18 mouse cellular contexts compared by ENCODE assay signal in the genomic region with DNA sequence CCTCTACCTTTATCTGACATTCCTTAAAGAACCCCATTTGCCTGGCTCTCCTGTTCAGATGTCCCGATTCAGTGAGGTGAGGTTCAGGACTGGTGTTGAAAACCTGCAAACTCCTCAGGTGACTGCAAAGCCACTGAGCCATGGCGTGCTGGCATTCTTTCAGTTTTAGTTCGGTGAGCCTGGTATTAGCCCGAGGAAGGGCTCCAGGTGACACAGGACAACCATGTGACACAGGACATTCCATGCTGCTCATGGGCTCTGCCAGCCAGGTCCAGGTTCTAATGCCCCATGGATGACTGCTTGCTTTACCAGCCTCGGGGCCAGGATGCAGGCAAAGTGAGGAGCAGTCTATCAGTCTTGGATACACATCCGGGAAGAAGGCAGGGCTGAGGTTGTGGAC. TPM values are rescaled to one million over a fixed set of nuclear protein-coding genes. Genes with fewer than 3 reads are reported as not detected.
DNase-seq lines count a peak whose midpoint lies in the region; ATAC-seq and TF ChIP-seq lines count a peak whose summit lies in the region.
"Had no signal": no experiment of that assay in that cellular context is flagged by ENCODE, and none has a peak within 500 bp of the region (broad histone marks: within the 10 kb centered on the region; RNA-seq: fewer than 3 reads in every experiment).

No protein-coding gene starts in this region.

- DNase-seq in kidney, adult 18-20 months = peak; percentile 76
- peak; percentile 79 to 89 for DNase-seq in kidney, postnatal 25 days
- DNase-seq in hindbrain, postnatal 0 days (ENCODE audit: low spot score) = no peak
- no peak for DNase-seq in layer of hippocampus, postnatal 25 days (ENCODE audit: extremely low spot score in 1 of 2, low spot score in 1 of 2)
- DNase-seq: adrenal gland, postnatal 25 days; cerebellum, postnatal 36 days had no signal

- no peak for TF ChIP-seq CTCF in hindbrain, postnatal 0 days (IDR thresholded peaks at IDR 0.05; ENCODE audit: low read depth)

- H3K36me3 ChIP-seq in heart, embryonic 11.5 days (ENCODE audit: control insufficient read depth, insufficient read depth, low read length) = no peaks in the 10 kb centered on the region; the same call in 1 of the 2 replicates
- no peaks in the 10 kb centered on the region for H3K36me3 ChIP-seq in heart, embryonic 12.5 days
- H3K36me3 ChIP-seq in liver, embryonic 15.5 days (replicated peaks) = peaks cover 30% of the 10 kb centered on the region
- no peaks in the 10 kb centered on the region for H3K36me3 ChIP-seq in hindbrain, postnatal 0 days (ENCODE audit: insufficient read depth, low read length)
- H3K36me3 ChIP-seq: neural tube, embryonic 15.5 days had no signal

- no peaks in the 10 kb centered on the region for H3K9me3 ChIP-seq in heart, embryonic 11.5 days (replicated peaks; ENCODE audit: control insufficient read depth, low read length)
- no peaks in the 10 kb centered on the region for H3K9me3 ChIP-seq in heart, embryonic 12.5 days (replicated peaks)
- no peaks in the 10 kb centered on the region for H3K9me3 ChIP-seq in liver, embryonic 15.5 days (replicated peaks)
- H3K9me3 ChIP-seq in hindbrain, postnatal 0 days (ENCODE audit: low read length) = no peaks in the 10 kb centered on the region
- H3K9me3 ChIP-seq: limb, embryonic 15.5 days; neural tube, embryonic 15.5 days had no signal

- H3K4me1 ChIP-seq in heart, embryonic 11.5 days (ENCODE audit: control insufficient read depth, insufficient read depth, low read length) = peaks cover 75% of the 10 kb centered on the region
- H3K4me1 ChIP-seq in heart, embryonic 12.5 days (replicated peaks) = peaks cover 84% of the 10 kb centered on the region
- peaks cover 99% of the 10 kb centered on the region for H3K4me1 ChIP-seq in liver, embryonic 15.5 days (replicated peaks)
- no peaks in the 10 kb centered on the region for H3K4me1 ChIP-seq in hindbrain, postnatal 0 days (ENCODE audit: insufficient read depth, low read length)

- no peak overlapping the region for H3K9ac ChIP-seq in heart, embryonic 11.5 days (ENCODE audit: low read depth, low read length)
- no peak overlapping the region for H3K9ac ChIP-seq in heart, embryonic 12.5 days
- H3K9ac ChIP-seq in liver, embryonic 15.5 days = no peak overlapping the region
- H3K9ac ChIP-seq in hindbrain, postnatal 0 days (replicated peaks; ENCODE audit: low read length) = no peak overlapping the region
- H3K9ac ChIP-seq: limb, embryonic 15.5 days; neural tube, embryonic 15.5 days had no signal

- ATAC-seq in heart, embryonic 11.5 days (replicated peaks; ENCODE audit: insufficient number of reproducible peaks, low FRiP score, low TSS enrichment) = no peak
- ATAC-seq in heart, embryonic 12.5 days (ENCODE audit: insufficient number of reproducible peaks, low FRiP score) = no peak
- no peak for ATAC-seq in liver, embryonic 15.5 days (ENCODE audit: insufficient read depth)
- no peak for ATAC-seq in megakaryocyte, adult 5-6 weeks (ENCODE audit: poor library complexity, severe bottlenecking)
- no peak for ATAC-seq in hindbrain, postnatal 0 days
- ATAC-seq: forebrain, embryonic 14.5 days had no signal

- H3K27me3 ChIP-seq in heart, embryonic 11.5 days (ENCODE audit: control insufficient read depth, insufficient read depth, low read length) = no peaks in the 10 kb centered on the region
- no peaks in the 10 kb centered on the region for H3K27me3 ChIP-seq in heart, embryonic 12.5 days (replicated peaks)
- no peaks in the 10 kb centered on the region for H3K27me3 ChIP-seq in liver, embryonic 15.5 days
- H3K27me3 ChIP-seq in hindbrain, postnatal 0 days (ENCODE audit: insufficient read depth, low read length) = peaks cover 13% of the 10 kb centered on the region; the same call in 1 of the 2 replicates
- H3K27me3 ChIP-seq: limb, embryonic 15.5 days had no signal

- H3K4me2 ChIP-seq in heart, embryonic 11.5 days = peak overlapping the region; percentile 39
- no peak overlapping the region for H3K4me2 ChIP-seq in heart, embryonic 12.5 days
- H3K4me2 ChIP-seq in liver, embryonic 15.5 days = peak overlapping the region; percentile 95
- no peak overlapping the region for H3K4me2 ChIP-seq in hindbrain, postnatal 0 days (ENCODE audit: low read depth, low read length)
- H3K4me2 ChIP-seq: limb, embryonic 15.5 days; neural tube, embryonic 15.5 days had no signal

- WGBS in heart, embryonic 11.5 days (ENCODE audit: insufficient replicate concordance) = 79% methylated on average over 6 of the region's 6 CpGs
- WGBS in heart, embryonic 12.5 days = 72% methylated on average over 6 of the region's 6 CpGs
- WGBS in liver, embryonic 15.5 days (ENCODE audit: insufficient replicate concordance) = 75% methylated on average over 6 of the region's 6 CpGs
- 86% methylated on average over 6 of the region's 6 CpGs for WGBS in hindbrain, postnatal 0 days

- peak overlapping the region; percentile 50 for H3K27ac ChIP-seq in heart, embryonic 11.5 days (ENCODE audit: low read depth, low read length)
- H3K27ac ChIP-seq in heart, embryonic 12.5 days (ENCODE audit: poor library complexity, severe bottlenecking) = no peak overlapping the region
- H3K27ac ChIP-seq in liver, embryonic 15.5 days (replicated peaks) = peak overlapping the region; percentile 93
- no peak overlapping the region for H3K27ac ChIP-seq in hindbrain, postnatal 0 days
- H3K27ac ChIP-seq: left cerebral cortex, adult 2 months; limb, embryonic 15.5 days; neural tube, embryonic 15.5 days had no signal

- H3K4me3 ChIP-seq in heart, embryonic 11.5 days (ENCODE audit: low read depth, low read length) = no peak overlapping the region
- H3K4me3 ChIP-seq in heart, embryonic 12.5 days = no peak overlapping the region
- no peak overlapping the region for H3K4me3 ChIP-seq in liver, embryonic 15.5 days (replicated peaks)
- H3K4me3 ChIP-seq in hindbrain, postnatal 0 days (ENCODE audit: low read length) = no peak overlapping the region
- H3K4me3 ChIP-seq: left cerebral cortex, adult 2 months; limb, embryonic 15.5 days; neural tube, embryonic 15.5 days had no signal

RNA-seq across cellular contexts. Expression of a gene that starts 4.4 kb away (rescaled TPM):
- polyA plus RNA-seq in heart, embryonic 11.5 days (2014; fragmentation: Nextera tagmentation; extraction: Ambion mirVana) = 37.8 and 41.1 TPM in 2 replicates
- 37.1 and 37.6 TPM in 2 replicates for polyA plus RNA-seq in heart, embryonic 12.5 days (2016; fragmentation: Nextera tagmentation; extraction: Ambion mirVana)
- 26.8 and 30.0 TPM in 2 replicates for polyA plus RNA-seq in liver, embryonic 15.5 days (2015; fragmentation: Nextera tagmentation; extraction: Ambion mirVana)
- total RNA-seq in megakaryocyte, adult 5-6 weeks (2015) = 7.0 and 7.2 TPM in 2 replicates
- 3.2 and 3.7 TPM in 2 replicates for total RNA-seq in megakaryocyte, adult 5-6 weeks (2017)
- 5.6 and 8.0 TPM in 2 replicates for total RNA-seq in hindbrain, postnatal 0 days (2014; rRNA removed)
- polyA plus RNA-seq in hindbrain, postnatal 0 days (2015; fragmentation: Nextera tagmentation; extraction: Ambion mirVana) = 6.2 TPM in 2 replicates
- total RNA-seq in layer of hippocampus, postnatal 25 days (2021) = 10 to 100 TPM; 21.9 TPM

RNA-seq across cellular contexts. Expression of a gene that starts 25.2 kb away (rescaled TPM):
- not detected in 2 replicates for polyA plus RNA-seq in heart, embryonic 11.5 days (2014; fragmentation: Nextera tagmentation; extraction: Ambion mirVana)
- not detected in 2 replicates for polyA plus RNA-seq in heart, embryonic 12.5 days (2016; fragmentation: Nextera tagmentation; extraction: Ambion mirVana)
- not detected in 2 replicates for polyA plus RNA-seq in liver, embryonic 15.5 days (2015; fragmentation: Nextera tagmentation; extraction: Ambion mirVana)
- not detected in 2 replicates for total RNA-seq in megakaryocyte, adult 5-6 weeks (2015)
- not detected in 2 replicates for total RNA-seq in megakaryocyte, adult 5-6 weeks (2017)
- 0.10 TPM in 1 of 2 replicates, not detected in the other for total RNA-seq in hindbrain, postnatal 0 days (2014; rRNA removed)
- 0.11 and 0.13 TPM in 2 replicates for polyA plus RNA-seq in hindbrain, postnatal 0 days (2015; fragmentation: Nextera tagmentation; extraction: Ambion mirVana)
- under 1 TPM; 0.12 to 0.28 TPM for total RNA-seq in layer of hippocampus, postnatal 25 days (2021)
- total RNA-seq: adrenal gland, postnatal 25 days; gastrocnemius, adult 8-10 months; megakaryocyte progenitor cell, adult 5-6 weeks had no signal
- polyA plus RNA-seq: C2C12; forebrain, embryonic 14.5 days; hindbrain, embryonic 11.5 days; neural tube, embryonic 15.5 days had no signal

Comparison
In these comparisons a context has a peak if more than half of its experiments do, and no peak if none do; other contexts are left out.
1. H3K27ac ChIP-seq: peak in heart, embryonic 11.5 days (single experiment) and liver, embryonic 15.5 days (single experiment); none in heart, embryonic 12.5 days (single experiment) and hindbrain, postnatal 0 days (single experiment).
2. H3K4me2 ChIP-seq: peak in heart, embryonic 11.5 days (single experiment) and liver, embryonic 15.5 days (single experiment); none in heart, embryonic 12.5 days (single experiment) and hindbrain, postnatal 0 days (single experiment).
3. DNase-seq: peak in kidney, adult 18-20 months (single experiment) and kidney, postnatal 25 days (2 of 2); none in hindbrain, postnatal 0 days (single experiment) and layer of hippocampus, postnatal 25 days (0 of 2).